Mouse (Mus musculus) G1E (cell line): ENCODE results near the gene Notch2.

Source experiments
- CTCF ChIP-seq: IDR thresholded peaks from 2 replicates; pipeline ENCODE4 v1.5.1; 2012; ENCODE audit warnings: low read depth, low read length, inconsistent platforms, mixed read lengths
- GATA1 ChIP-seq: IDR thresholded peaks from 2 replicates; pipeline ENCODE4 v1.6.1; 2012; ENCODE audit warnings: borderline replicate concordance, low read length, inconsistent platforms, mixed read lengths
- POLR2AphosphoS5 ChIP-seq: IDR thresholded peaks from 2 replicates; pipeline ENCODE4 v1.6.1; 2012; ENCODE audit warnings: low read depth, low read length, inconsistent platforms; ENCODE audit not compliant: insufficient replicate concordance
- TAL1 ChIP-seq: conservative IDR thresholded peaks from 2 replicates; pipeline ENCODE4 v1.6.1; 2012; ENCODE audit warnings: low read depth, low read length, inconsistent platforms, mixed read lengths

- TF ChIP-seq CTCF (no peak), TAL1 (no peak), GATA1 (no peak), POLR2AphosphoS5 (no peak)
These were observed 43.6 kb downstream of the Notch2 start for GRCm38 (mm10) chr3:98056956-98057365.
